Mouse (Mus musculus) left cerebral cortex, adult 18-20 months (tissue): Measurements from ENCODE around the gene Smim8. TPM values are rescaled to one million over a fixed set of nuclear protein-coding genes. Genes with fewer than 3 reads are reported as not detected.
"Not testable (repeated sequence)": the region's sequence is repeated elsewhere in the genome, so short reads cannot be mapped to it uniquely, and the experiment has no call there.

ENCODE experiments used
- DNase-seq, 2 experiments: peaks; one replicate each; pipeline ENCODE4 v3.0.0; 2021 to 2022; ENCODE audit warnings: low spot score in 2 of 2, mixed read lengths in 1 of 2
- long read RNA-seq, 2 experiments: library from polyadenylated mRNA; stranded (forward); transcript quantifications; one replicate each; pipeline ENCODE4 v2.0.0; 2021
- total RNA-seq, 2 experiments: library from RNA; stranded (reverse); gene quantifications; 2 replicates each; pipeline ENCODE4 v1.2.3; 2021

Smim8 gene
- 10 to 100 TPM; 21.3 to 22.1 TPM for total RNA-seq
- long read RNA-seq, experiment 1, transcript Smim8-201 (3 exons, 786 nt): major isoform, 6 of 13 reads
- long read RNA-seq, experiment 1, partial matches to known transcripts: 5 of 13 reads
- long read RNA-seq, experiment 1, other reads (novel, unspliced or antisense): 0 of 13 reads
- long read RNA-seq, experiment 2, transcript Smim8-201 (3 exons, 786 nt): major isoform, 12 of 21 reads
- long read RNA-seq, experiment 2, partial matches to known transcripts: 4 of 21 reads
- long read RNA-seq, experiment 2, other reads (novel, unspliced or antisense): 1 of 21 reads

GRCm38 (mm10) chr4:34777677-34778527 lies at the start of gene Smim8:
Smim8 (minus strand) TSS chr4:34778423.
- DNase-seq: peak; percentile 88 to 89

DNA sequence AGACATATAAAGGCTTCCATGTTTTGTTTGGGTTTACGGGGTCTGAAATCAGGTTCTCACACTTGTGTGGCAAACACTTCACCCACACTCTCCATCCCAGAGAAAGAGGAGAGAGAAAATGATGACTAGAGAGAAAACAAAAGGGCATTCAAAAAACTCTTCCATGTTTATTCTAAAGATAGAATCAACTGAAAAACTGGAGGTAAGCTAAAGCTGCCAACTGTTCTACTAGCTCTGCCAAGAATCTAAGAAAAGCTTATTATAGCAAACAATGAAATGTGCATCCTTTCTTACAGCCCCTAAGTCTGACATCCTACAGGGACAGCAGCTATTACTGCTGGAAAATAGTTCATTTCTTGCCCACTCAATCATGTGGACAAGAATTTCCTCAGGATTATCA lies 45.7 kb upstream of the Smim8 start:
- DNase-seq: no peak

DNA sequence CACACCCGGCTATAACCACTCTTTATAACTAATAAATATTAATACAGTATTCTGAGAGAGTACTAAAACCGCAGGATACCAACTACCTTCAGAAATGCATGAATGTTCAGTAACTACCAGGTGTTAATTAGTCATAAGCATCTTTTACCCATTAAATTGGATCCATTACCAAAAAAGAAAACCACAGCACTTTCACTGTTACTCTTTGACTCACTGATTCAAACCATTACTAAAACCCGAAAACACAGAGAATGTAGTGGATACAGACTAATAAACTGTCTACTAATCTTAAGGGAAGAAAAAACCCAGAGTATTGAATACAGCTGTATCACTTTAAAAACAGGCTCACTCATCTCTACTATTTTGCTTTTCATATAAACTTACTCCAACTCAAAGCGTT lies 41.7 kb upstream of the Smim8 start:
- no peak for DNase-seq

DNA sequence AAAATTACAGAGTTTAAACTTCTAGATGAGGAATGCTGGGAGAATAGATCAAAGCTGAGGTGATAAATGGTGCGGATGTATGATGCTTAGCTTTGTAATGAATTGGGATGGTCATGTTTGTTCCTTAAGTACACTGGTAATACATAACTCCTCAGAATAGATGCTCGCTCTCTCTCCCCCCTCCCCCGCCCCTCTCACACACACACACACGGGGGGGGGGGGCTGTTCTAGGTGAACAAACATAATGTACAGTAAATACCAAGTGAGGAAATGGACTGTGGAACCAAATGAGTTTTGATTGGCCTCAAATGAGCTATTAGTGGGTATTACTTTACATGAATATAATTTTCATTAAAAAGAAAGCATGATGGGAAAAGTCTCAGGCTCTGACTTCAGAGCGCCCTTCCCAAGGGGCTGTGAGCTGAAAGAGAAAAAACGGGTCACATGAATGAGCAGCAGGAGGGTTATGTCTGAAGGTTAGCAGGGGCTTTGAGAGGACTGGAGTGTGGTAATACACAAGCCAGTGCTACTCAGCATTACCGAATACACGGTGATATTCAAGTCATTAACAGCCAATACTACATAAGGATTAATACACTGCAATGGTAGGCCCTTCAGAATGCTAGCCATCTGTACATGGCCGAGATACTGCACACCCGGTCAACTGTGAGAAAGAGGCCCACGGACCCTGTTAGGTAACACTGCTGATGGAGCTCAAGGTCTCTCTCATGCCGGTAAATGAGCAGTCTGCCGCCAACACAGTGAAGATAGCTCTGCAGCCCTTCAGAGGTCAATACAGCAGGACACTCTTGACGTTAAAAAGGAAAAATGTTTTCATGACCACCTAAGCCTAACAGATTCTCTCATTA lies 23.2 kb upstream of the Smim8 start:
- no peak for DNase-seq

GRCm38 (mm10) chr4:34798005-34798404 lies 19.8 kb upstream of the Smim8 start:
- DNase-seq: no peak

DNA sequence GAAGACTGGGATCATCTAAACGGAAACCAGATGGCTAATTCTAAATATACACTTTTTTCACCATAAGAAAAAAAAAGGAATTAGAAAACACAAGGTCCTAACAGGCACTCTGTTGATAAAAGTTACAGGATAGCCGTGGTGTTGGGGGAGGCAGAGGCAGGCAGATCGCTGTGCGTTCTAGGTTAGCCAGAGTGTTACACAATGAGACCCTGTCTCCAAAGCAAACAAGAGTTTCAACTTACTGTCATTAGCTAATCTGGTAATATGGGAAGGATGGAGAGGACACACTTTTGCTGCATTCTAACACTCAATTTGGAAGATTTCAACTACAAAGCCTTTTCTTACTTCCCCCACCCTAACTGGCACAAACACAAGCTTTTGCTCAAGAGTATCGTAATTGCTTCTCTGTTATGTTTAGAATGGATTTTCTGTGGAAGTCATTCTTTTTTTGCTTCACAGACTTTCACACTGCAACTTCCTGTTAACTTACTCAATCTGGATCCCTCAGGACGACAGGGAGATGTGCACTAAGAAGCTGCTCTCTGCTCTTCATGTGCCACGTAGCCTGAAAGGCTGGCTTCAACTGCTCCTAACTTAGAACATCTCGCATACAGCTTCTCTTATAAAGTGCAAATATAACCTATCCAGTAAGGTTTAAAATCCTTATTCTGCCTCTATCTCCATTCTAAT lies 19.2 kb upstream of the Smim8 start:
- no peak for DNase-seq

DNA sequence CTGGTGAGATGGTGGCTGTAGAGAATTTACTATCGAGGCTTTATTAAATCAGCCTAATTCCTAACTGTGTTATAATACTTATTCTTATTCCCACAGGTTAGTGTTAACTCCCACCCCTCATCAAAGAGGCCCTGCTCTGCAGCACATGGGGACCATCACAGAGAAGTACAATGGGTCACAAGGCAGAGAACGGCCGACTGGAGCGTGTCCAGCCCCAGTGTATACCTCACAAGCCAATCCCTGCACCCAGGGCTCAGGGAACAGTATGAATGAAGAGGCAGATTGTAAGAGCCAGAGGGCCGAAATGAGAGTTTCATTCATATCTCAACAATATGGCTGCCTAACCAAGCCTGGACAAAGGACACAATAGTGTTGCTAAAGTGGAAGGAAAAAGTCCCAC lies 18.1 kb upstream of the Smim8 start:
- no peak for DNase-seq

GRCm38 (mm10) chr4:34786476-34786875 lies 8.3 kb upstream of the Smim8 start:
- no peak for DNase-seq

DNA sequence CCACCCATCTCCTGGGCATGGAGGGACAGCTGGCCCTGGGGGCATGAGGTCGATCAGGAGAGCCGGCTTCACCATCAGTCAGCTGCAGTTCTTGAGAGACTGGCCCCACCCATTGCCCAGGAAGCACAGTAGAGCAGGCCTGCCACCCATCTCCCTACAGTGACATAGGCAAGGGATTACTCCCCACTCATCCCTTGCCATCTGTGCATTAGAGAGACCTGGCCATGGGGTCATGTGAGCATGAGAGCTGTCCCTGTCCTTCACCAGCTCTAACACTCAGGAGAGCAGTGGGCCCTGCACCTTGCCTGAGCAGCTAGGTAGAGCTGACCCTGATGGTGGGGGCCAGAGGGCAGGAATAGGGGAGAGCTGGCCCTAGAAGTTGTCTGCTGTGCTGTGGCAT lies 7.4 kb upstream of the Smim8 start:
- DNase-seq: no peak

DNA sequence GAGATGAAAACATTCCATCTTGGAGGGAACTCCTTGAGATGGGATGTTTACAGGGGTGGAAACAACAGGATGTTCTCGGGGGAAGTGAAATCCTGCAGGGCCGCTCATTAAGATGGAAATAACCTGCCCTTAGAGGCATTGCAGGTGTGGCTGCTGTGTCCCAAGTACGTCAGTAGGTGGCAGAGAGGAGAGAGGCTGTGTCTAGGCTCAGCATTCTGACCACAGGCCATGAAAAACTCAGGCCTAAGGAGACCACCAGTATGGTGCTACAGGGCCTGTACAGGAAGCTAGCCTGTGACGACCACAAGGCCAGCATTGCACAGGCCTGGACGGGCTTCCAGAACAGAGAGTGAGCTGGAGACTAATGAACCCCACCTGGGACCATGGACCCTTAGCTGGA lies 6.6 kb upstream of the Smim8 start:
- DNase-seq: no peak

- DNase-seq: no peak
Observed at GRCm38 (mm10) chr4:34782730-34783129, 4.5 kb upstream of the Smim8 start.

GRCm38 (mm10) chr4:34771652-34772371 lies 6.4 kb downstream of the Smim8 start:
- no peak for DNase-seq

DNA sequence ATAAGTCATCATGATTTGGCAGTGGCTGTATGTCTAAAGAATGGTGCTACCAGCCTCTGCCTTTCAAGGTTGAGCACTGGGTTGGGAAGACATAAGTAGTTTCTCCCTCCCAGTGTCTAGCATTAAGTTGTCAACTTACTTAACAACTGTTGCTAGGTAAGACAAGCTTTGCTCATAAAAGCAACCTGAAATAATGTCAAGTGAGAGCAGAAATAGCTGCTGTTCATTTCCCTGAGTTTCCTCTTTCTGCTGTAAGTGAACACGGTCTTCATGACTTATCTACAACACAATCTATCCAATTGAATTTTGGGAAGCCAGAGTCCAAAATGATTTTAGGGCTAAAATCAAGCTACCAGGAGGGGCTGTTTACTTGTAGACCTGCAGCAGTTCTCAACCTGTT lies 22.1 kb downstream of the Smim8 start, which contains the start of gene Gm136:
Gene Gm136, minus strand, starts transcription at position 101 of the 400 bp plus-strand sequence.
- no peak for DNase-seq

- no peak for DNase-seq
Observed at GRCm38 (mm10) chr4:34749236-34749635, 29.0 kb downstream of the Smim8 start.

GRCm38 (mm10) chr4:34734461-34734860 lies 43.8 kb downstream of the Smim8 start:
- no peak for DNase-seq

DNA sequence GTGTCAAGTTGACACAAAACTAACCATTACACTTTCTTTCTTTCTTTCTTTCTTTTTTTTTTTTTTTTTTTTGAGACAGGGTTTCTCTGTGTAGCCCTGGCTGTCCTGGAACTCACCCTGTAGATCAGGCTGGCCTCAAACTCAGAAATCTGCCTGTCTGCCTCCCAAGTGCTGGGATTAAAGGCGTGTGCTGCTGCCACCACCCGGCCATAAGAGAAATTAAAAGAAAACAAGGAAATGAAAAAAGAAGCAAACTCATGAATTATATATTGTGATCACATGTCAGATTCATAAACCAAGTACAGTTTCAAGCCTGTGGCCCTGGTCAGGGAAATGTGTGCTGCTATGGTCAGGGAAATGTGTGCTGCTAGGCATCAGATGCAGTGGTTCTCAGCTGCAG lies 44.8 kb downstream of the Smim8 start:
- not testable (repeated sequence) for DNase-seq

GRCm38 (mm10) chr4:34729851-34730341 lies 48.3 kb downstream of the Smim8 start, which contains the start of gene Cfap206:
Cfap206 (minus strand) TSS chr4:34730206.
- peak; percentile 49 to 57 for DNase-seq

- not testable (repeated sequence) for DNase-seq
Observed at GRCm38 (mm10) chr4:34725710-34726109, 52.5 kb downstream of the Smim8 start.

DNA sequence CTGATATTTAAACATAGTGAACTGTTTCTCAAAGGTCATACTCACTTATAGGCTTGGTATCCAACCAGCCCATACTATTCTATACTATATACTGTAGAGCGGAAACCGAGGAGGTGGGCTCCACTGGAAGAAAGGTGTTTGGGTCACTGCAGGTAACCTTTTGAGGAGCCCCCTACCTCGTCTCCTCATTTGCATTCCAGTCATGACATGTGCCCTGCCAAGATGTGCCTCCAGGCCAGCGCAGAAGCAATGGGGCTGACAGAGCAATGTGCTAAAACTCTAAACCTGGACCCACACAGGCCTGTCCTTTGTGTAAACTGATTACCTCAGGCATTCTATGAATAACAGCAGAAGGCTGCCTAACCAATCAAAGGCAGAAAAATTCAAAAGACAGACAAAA lies 53.9 kb downstream of the Smim8 start:
- no peak for DNase-seq

GRCm38 (mm10) chr4:34723186-34723585 lies 55.0 kb downstream of the Smim8 start:
- DNase-seq: no peak
